Mouse (Mus musculus) myocyte (in vitro differentiated cells): ENCODE data around the gene Eif4b.

Source experiments
- CEBPB ChIP-seq: IDR thresholded peaks from 2 replicates; pipeline ENCODE4 v1.6.1; 2011; ENCODE audit warnings: mild to moderate bottlenecking, moderate library complexity; ENCODE audit not compliant: poor library complexity, insufficient read depth, severe bottlenecking
- E2F4 ChIP-seq: IDR thresholded peaks from one replicate; pipeline ENCODE4 v1.6.1; 2011; ENCODE audit warnings: mild to moderate bottlenecking, control low read depth, moderate library complexity; ENCODE audit not compliant: insufficient read depth
- MAX ChIP-seq: IDR thresholded peaks from one replicate; pipeline ENCODE4 v1.6.1; 2011; ENCODE audit warnings: low read depth, mild to moderate bottlenecking, control low read depth
- POLR2A ChIP-seq: IDR thresholded peaks from one replicate; pipeline ENCODE4 v1.6.1; 2011; ENCODE audit warnings: low read depth, mild to moderate bottlenecking, control low read depth, moderate library complexity; ENCODE audit not compliant: insufficient read length
- REST ChIP-seq: IDR thresholded peaks from one replicate; pipeline ENCODE4 v1.6.1; 2011; ENCODE audit warnings: mild to moderate bottlenecking, control low read depth, moderate library complexity; ENCODE audit not compliant: insufficient read depth, insufficient read length
- USF1 ChIP-seq: IDR thresholded peaks from one replicate; pipeline ENCODE4 v1.6.1; 2011; ENCODE audit warnings: low read depth, mild to moderate bottlenecking, control low read depth, moderate library complexity

- TF ChIP-seq REST, result no peak
- TF ChIP-seq E2F4, result no peak
- no peak for TF ChIP-seq POLR2A
- TF ChIP-seq MAX, result no peak
- no peak for TF ChIP-seq CEBPB
- TF ChIP-seq USF1, result no peak
Measured at GRCm38 (mm10) chr15:102089914-102090585, 16.5 kb downstream of the Eif4b start.
